Mouse (Mus musculus): ENCODE measurements at regions not wholly inside any gene's neighbourhood (a gene's known extent, or its start where the extent isn't known, plus 50 kb on each side); places are given as distances from the start of the nearest gene placed in this dataset.
A peak's percentile ranks its signal among the peaks of the same experiment; 100 is the strongest.

- Histone ChIP-seq H3K27ac (no peak overlapping the region), H3K9me3 (ENCODE audit: control insufficient read depth, low read length) (no peaks in the 10 kb centered on the region), H3K36me3 (replicated peaks; ENCODE audit: control insufficient read depth, insufficient read depth) (no peaks in the 10 kb centered on the region), H3K4me3 (replicated peaks; ENCODE audit: low read length) (no peak overlapping the region), H3K27me3 (ENCODE audit: control insufficient read depth, insufficient read depth, low read length) (no peaks in the 10 kb centered on the region), H3K4me1 (replicated peaks; ENCODE audit: control insufficient read depth, insufficient read depth, low read length) (no peaks in the 10 kb centered on the region), H3K9ac (no peak overlapping the region), H3K4me2 (replicated peaks) (no peak overlapping the region)
- DNase-seq (ENCODE audit: low spot score) (no peak), ATAC-seq (ENCODE audit: low FRiP score) (no peak)
- WGBS = 89% methylated on average over 15 of the region's 15 CpGs
Observed at GRCm38 (mm10) chr15:50246418-50247186, 3638.1 kb upstream of the Gm7489 start.

- Histone ChIP-seq H3K4me1 (replicated peaks; ENCODE audit: control insufficient read depth, insufficient read depth, low read length) (no peaks in the 10 kb centered on the region), H3K4me2 (replicated peaks) (no peak overlapping the region), H3K36me3 (replicated peaks; ENCODE audit: control insufficient read depth, insufficient read depth) (no peaks in the 10 kb centered on the region), H3K4me3 (replicated peaks; ENCODE audit: low read length) (no peak overlapping the region), H3K27me3 (ENCODE audit: control insufficient read depth, insufficient read depth, low read length) (no peaks in the 10 kb centered on the region), H3K27ac (no peak overlapping the region), H3K9me3 (ENCODE audit: control insufficient read depth, low read length) (no peaks in the 10 kb centered on the region), H3K9ac (no peak overlapping the region)
- no peak for DNase-seq (ENCODE audit: low spot score)
- ATAC-seq (ENCODE audit: low FRiP score) = no peak
- WGBS = 92% methylated on average over 2 of the region's 2 CpGs
Observed at GRCm38 (mm10) chr15:50260057-50260456, 3624.6 kb upstream of the Gm7489 start.

- peak; percentile 82 for ATAC-seq (ENCODE audit: low FRiP score)
- Histone ChIP-seq H3K9me3 (ENCODE audit: control insufficient read depth, low read length) (no peaks in the 10 kb centered on the region), H3K4me1 (replicated peaks; ENCODE audit: control insufficient read depth, insufficient read depth, low read length) (no peaks in the 10 kb centered on the region), H3K4me3 (replicated peaks; ENCODE audit: low read length) (no peak overlapping the region), H3K9ac (no peak overlapping the region), H3K36me3 (replicated peaks; ENCODE audit: control insufficient read depth, insufficient read depth) (no peaks in the 10 kb centered on the region), H3K27ac (no peak overlapping the region), H3K27me3 (ENCODE audit: control insufficient read depth, insufficient read depth, low read length) (no peaks in the 10 kb centered on the region), H3K4me2 (replicated peaks) (no peak overlapping the region)
- DNase-seq (ENCODE audit: low spot score) = peak; percentile 90
- 74% methylated on average over 8 of the region's 8 CpGs for WGBS
Observed at GRCm38 (mm10) chr15:50261245-50261872, 3623.3 kb upstream of the Gm7489 start.

DNA sequence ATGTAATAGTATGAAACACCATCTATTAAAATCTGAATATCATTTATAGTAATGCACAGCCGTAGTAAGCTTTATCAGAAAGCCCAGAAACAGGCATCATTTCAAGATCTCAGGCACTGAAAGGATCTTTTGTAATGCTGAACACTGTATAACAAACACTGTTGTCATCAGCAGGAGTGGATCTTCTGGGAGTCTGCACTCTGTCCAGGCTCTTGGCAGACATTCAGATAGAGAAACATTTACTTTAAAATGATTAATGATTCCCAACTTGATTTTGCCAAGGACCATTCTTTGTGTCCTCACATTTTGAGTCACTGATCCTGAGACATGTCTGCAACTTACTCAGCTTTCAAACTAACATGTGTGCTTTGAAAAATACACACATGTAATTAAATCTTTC is 3617.2 kb upstream of the Gm7489 start:
- H3K4me1 ChIP-seq (replicated peaks; ENCODE audit: control insufficient read depth, insufficient read depth, low read length) = no peaks in the 10 kb centered on the region
- no peak overlapping the region for H3K27ac ChIP-seq
- DNase-seq (ENCODE audit: low spot score) = no peak
- H3K36me3 ChIP-seq (replicated peaks; ENCODE audit: control insufficient read depth, insufficient read depth) = no peaks in the 10 kb centered on the region
- 60% methylated on average over 1 of the region's 1 CpGs for WGBS
- no peaks in the 10 kb centered on the region for H3K27me3 ChIP-seq (ENCODE audit: control insufficient read depth, insufficient read depth, low read length)
- H3K9me3 ChIP-seq (ENCODE audit: control insufficient read depth, low read length) = no peaks in the 10 kb centered on the region
- no peak overlapping the region for H3K4me2 ChIP-seq (replicated peaks)
- no peak overlapping the region for H3K9ac ChIP-seq
- ATAC-seq (ENCODE audit: low FRiP score) = no peak
- H3K4me3 ChIP-seq (replicated peaks; ENCODE audit: low read length) = no peak overlapping the region

- DNase-seq (ENCODE audit: low spot score) (no peak), ATAC-seq (ENCODE audit: low FRiP score) (no peak)
- no peaks in the 10 kb centered on the region for H3K27me3 ChIP-seq (ENCODE audit: control insufficient read depth, insufficient read depth, low read length)
- no peak overlapping the region for H3K27ac ChIP-seq
- H3K36me3 ChIP-seq (replicated peaks; ENCODE audit: control insufficient read depth, insufficient read depth) = no peaks in the 10 kb centered on the region
- no peak overlapping the region for H3K4me2 ChIP-seq (replicated peaks)
- no peak overlapping the region for H3K9ac ChIP-seq
- H3K4me1 ChIP-seq (replicated peaks; ENCODE audit: control insufficient read depth, insufficient read depth, low read length) = no peaks in the 10 kb centered on the region
- no peaks in the 10 kb centered on the region for H3K9me3 ChIP-seq (ENCODE audit: control insufficient read depth, low read length)
- no peak overlapping the region for H3K4me3 ChIP-seq (replicated peaks; ENCODE audit: low read length)
Observed at GRCm38 (mm10) chr15:50271646-50272045, 3613.1 kb upstream of the Gm7489 start.

- no peak overlapping the region for H3K27ac ChIP-seq
- H3K9ac ChIP-seq = no peak overlapping the region
- no peaks in the 10 kb centered on the region for H3K4me1 ChIP-seq (replicated peaks; ENCODE audit: control insufficient read depth, insufficient read depth, low read length)
- H3K27me3 ChIP-seq (ENCODE audit: control insufficient read depth, insufficient read depth, low read length) = no peaks in the 10 kb centered on the region
- no peak for DNase-seq (ENCODE audit: low spot score)
- H3K36me3 ChIP-seq (replicated peaks; ENCODE audit: control insufficient read depth, insufficient read depth) = no peaks in the 10 kb centered on the region
- 85% methylated on average over 2 of the region's 2 CpGs for WGBS
- no peak overlapping the region for H3K4me3 ChIP-seq (replicated peaks; ENCODE audit: low read length)
- no peaks in the 10 kb centered on the region for H3K9me3 ChIP-seq (ENCODE audit: control insufficient read depth, low read length)
- H3K4me2 ChIP-seq (replicated peaks) = no peak overlapping the region
- ATAC-seq (ENCODE audit: low FRiP score) = no peak
Observed at GRCm38 (mm10) chr15:50282576-50282975, 3602.1 kb upstream of the Gm7489 start.

GRCm38 (mm10) chr15:50283491-50283890 is 3601.2 kb upstream of the Gm7489 start:
- DNase-seq (ENCODE audit: low spot score) = no peak
- Histone ChIP-seq H3K27ac (no peak overlapping the region), H3K9me3 (ENCODE audit: control insufficient read depth, low read length) (no peaks in the 10 kb centered on the region), H3K4me3 (replicated peaks; ENCODE audit: low read length) (no peak overlapping the region), H3K4me1 (replicated peaks; ENCODE audit: control insufficient read depth, insufficient read depth, low read length) (no peaks in the 10 kb centered on the region), H3K36me3 (replicated peaks; ENCODE audit: control insufficient read depth, insufficient read depth) (no peaks in the 10 kb centered on the region), H3K9ac (no peak overlapping the region), H3K27me3 (ENCODE audit: control insufficient read depth, insufficient read depth, low read length) (no peaks in the 10 kb centered on the region), H3K4me2 (replicated peaks) (no peak overlapping the region)
- ATAC-seq (ENCODE audit: low FRiP score) = no peak
- 88% methylated on average over 2 of the region's 2 CpGs for WGBS

GRCm38 (mm10) chr15:50301831-50302230 is 3582.9 kb upstream of the Gm7489 start:
- Histone ChIP-seq H3K36me3 (replicated peaks; ENCODE audit: control insufficient read depth, insufficient read depth) (no peaks in the 10 kb centered on the region), H3K9ac (no peak overlapping the region), H3K4me2 (replicated peaks) (no peak overlapping the region), H3K9me3 (ENCODE audit: control insufficient read depth, low read length) (no peaks in the 10 kb centered on the region), H3K4me3 (replicated peaks; ENCODE audit: low read length) (no peak overlapping the region), H3K27ac (no peak overlapping the region), H3K27me3 (ENCODE audit: control insufficient read depth, insufficient read depth, low read length) (no peaks in the 10 kb centered on the region), H3K4me1 (replicated peaks; ENCODE audit: control insufficient read depth, insufficient read depth, low read length) (no peaks in the 10 kb centered on the region)
- ATAC-seq (ENCODE audit: low FRiP score) (no peak), DNase-seq (ENCODE audit: low spot score) (no peak)
- 96% methylated on average over 3 of the region's 3 CpGs for WGBS

GRCm38 (mm10) chr15:50304085-50304484 is 3580.6 kb upstream of the Gm7489 start:
- no peaks in the 10 kb centered on the region for H3K9me3 ChIP-seq (ENCODE audit: control insufficient read depth, low read length)
- no peak overlapping the region for H3K4me2 ChIP-seq (replicated peaks)
- ATAC-seq (ENCODE audit: low FRiP score) (no peak), DNase-seq (ENCODE audit: low spot score) (no peak)
- H3K4me1 ChIP-seq (replicated peaks; ENCODE audit: control insufficient read depth, insufficient read depth, low read length) = no peaks in the 10 kb centered on the region
- H3K27ac ChIP-seq = no peak overlapping the region
- H3K36me3 ChIP-seq (replicated peaks; ENCODE audit: control insufficient read depth, insufficient read depth) = no peaks in the 10 kb centered on the region
- no peak overlapping the region for H3K9ac ChIP-seq
- no peak overlapping the region for H3K4me3 ChIP-seq (replicated peaks; ENCODE audit: low read length)
- H3K27me3 ChIP-seq (ENCODE audit: control insufficient read depth, insufficient read depth, low read length) = no peaks in the 10 kb centered on the region
- WGBS = 81% methylated on average over 4 of the region's 4 CpGs

Measured in hindbrain, embryonic 14.5 days (tissue).